Mouse (Mus musculus) hindbrain, embryonic 11.5 days (tissue): ENCODE measurements at regions not wholly inside any gene's neighbourhood (a gene's known extent, or its start where the extent isn't known, plus 50 kb on each side); places are given as distances from the start of the nearest gene placed in this dataset.

ENCODE experiments used
- ATAC-seq: fragments of 200-750 bp; cut with Nextera tagmentation; 2 replicates; pipeline ENCODE4 v1.8.0; 2017; ENCODE audit warnings: mild to moderate bottlenecking, moderate TSS enrichment, moderate library complexity; ENCODE audit not compliant: low FRiP score
- DNase-seq: peaks from one replicate; pipeline ENCODE4 v3.0.0-alpha.2; 2015; ENCODE audit warnings: low spot score
- H3K27ac ChIP-seq: fragments of 300-500 bp; sonication (generic); 2 replicates; pipeline ENCODE4 v1.5.1; 2014; ENCODE audit warnings: mild to moderate bottlenecking, low read depth, low read length
- H3K27me3 ChIP-seq: fragments of 300-500 bp; sonication (generic); 2 replicates; pipeline ENCODE4 v1.6.1; 2014; ENCODE audit warnings: mild to moderate bottlenecking, low read length, moderate library complexity, mixed read lengths; ENCODE audit not compliant: control insufficient read depth, insufficient read depth
- H3K36me3 ChIP-seq: fragments of 300-500 bp; sonication (generic); 2 replicates; pipeline ENCODE4 v1.6.1; 2014; ENCODE audit warnings: mild to moderate bottlenecking, low read length, moderate library complexity, mixed read lengths; ENCODE audit not compliant: control insufficient read depth, insufficient read depth
- H3K4me1 ChIP-seq: fragments of 300-500 bp; sonication (generic); replicated peaks from 2 replicates; pipeline ENCODE4 v1.6.1; 2014; ENCODE audit warnings: low read length, mixed read lengths; ENCODE audit not compliant: control insufficient read depth, insufficient read depth
- H3K4me2 ChIP-seq: fragments of 300-500 bp; sonication (generic); replicated peaks from 2 replicates; pipeline ENCODE4 v1.6.1; 2014; ENCODE audit warnings: mild to moderate bottlenecking, low read depth, low read length
- H3K4me3 ChIP-seq: fragments of 300-500 bp; sonication (generic); 2 replicates; pipeline ENCODE4 v1.5.1; 2014; ENCODE audit warnings: low read depth, low read length
- H3K9ac ChIP-seq: fragments of 300-500 bp; sonication (generic); 2 replicates; pipeline ENCODE4 v1.6.1; 2014; ENCODE audit warnings: low read depth, low read length
- H3K9me3 ChIP-seq: fragments of 300-500 bp; sonication (generic); 2 replicates; pipeline ENCODE4 v1.6.1; 2016; ENCODE audit warnings: low read length; ENCODE audit not compliant: control insufficient read depth
- WGBS: fragments of 180-500 bp; shearing (Covaris S2); extraction: QIAGEN DNeasy Blood & Tissue Kit; methylation state at CpG from one replicate; pipeline ENCODE4 v1.1.7; 2014; 5-methylcytosine and 5-hydroxymethylcytosine counted together

GRCm38 (mm10) chr12:25172450-25172849, 75.5 kb upstream of the Id2 start:
- Histone ChIP-seq H3K9me3 (no peaks in the 10 kb centered on the region), H3K4me2 (no peak overlapping the region), H3K4me1 (no peaks in the 10 kb centered on the region), H3K4me3 (no peak overlapping the region), H3K36me3 (no peaks in the 10 kb centered on the region), H3K27ac (no peak overlapping the region), H3K27me3 (no peaks in the 10 kb centered on the region), H3K9ac (no peak overlapping the region)
- ATAC-seq (no peak), DNase-seq (no peak)
- WGBS: 90% methylated on average over 4 of the region's 4 CpGs

- no peak overlapping the region for H3K9ac ChIP-seq
- ATAC-seq: no peak
Measured at GRCm38 (mm10) chr12:25169611-25170010, 72.7 kb upstream of the Id2 start.

GRCm38 (mm10) chr12:25168213-25168545, 71.2 kb upstream of the Id2 start:
- Histone ChIP-seq H3K4me2 (no peak overlapping the region), H3K4me3 (no peak overlapping the region), H3K9ac (no peak overlapping the region), H3K27me3 (no peaks in the 10 kb centered on the region), H3K36me3 (no peaks in the 10 kb centered on the region), H3K27ac (no peak overlapping the region), H3K4me1 (peaks cover 6% of the 10 kb centered on the region), H3K9me3 (no peaks in the 10 kb centered on the region)
- WGBS: 91% methylated on average over 5 of the region's 5 CpGs
- ATAC-seq: no peak
- no peak for DNase-seq

More at GRCm38 (mm10) chr12:25169611-25170010, 72.7 kb upstream of the Id2 start:
- Histone ChIP-seq H3K4me3 (no peak overlapping the region), H3K4me2 (no peak overlapping the region), H3K36me3 (no peaks in the 10 kb centered on the region), H3K27me3 (no peaks in the 10 kb centered on the region), H3K27ac (no peak overlapping the region), H3K9me3 (no peaks in the 10 kb centered on the region), H3K4me1 (no peaks in the 10 kb centered on the region)
- 91% methylated on average over 3 of the region's 3 CpGs for WGBS
- no peak for DNase-seq

- Histone ChIP-seq H3K27me3 (no peaks in the 10 kb centered on the region), H3K9me3 (no peaks in the 10 kb centered on the region), H3K4me3 (no peak overlapping the region), H3K27ac (no peak overlapping the region), H3K4me2 (no peak overlapping the region), H3K36me3 (no peaks in the 10 kb centered on the region), H3K4me1 (peaks cover 6% of the 10 kb centered on the region), H3K9ac (no peak overlapping the region)
- ATAC-seq: no peak
- WGBS: 62% methylated on average over 12 of the region's 12 CpGs
- no peak for DNase-seq
Measured at GRCm38 (mm10) chr12:25167504-25168212, 70.7 kb upstream of the Id2 start.

- H3K4me3 ChIP-seq: no peak overlapping the region
- H3K9ac ChIP-seq: no peak overlapping the region
- DNase-seq: no peak
- no peak overlapping the region for H3K4me2 ChIP-seq
- H3K4me1 ChIP-seq: peaks cover 6% of the 10 kb centered on the region
- no peak overlapping the region for H3K27ac ChIP-seq
- no peaks in the 10 kb centered on the region; the same call in 1 of the 2 replicates for H3K27me3 ChIP-seq
- WGBS: 74% methylated on average over 2 of the region's 2 CpGs
- no peaks in the 10 kb centered on the region for H3K36me3 ChIP-seq
- ATAC-seq: no peak
- no peaks in the 10 kb centered on the region for H3K9me3 ChIP-seq
Measured at GRCm38 (mm10) chr12:25166525-25166924, 69.6 kb upstream of the Id2 start.

- H3K4me2 ChIP-seq: no peak overlapping the region
- H3K4me1 ChIP-seq: peaks cover 6% of the 10 kb centered on the region
- ATAC-seq (no peak), DNase-seq (no peak)
- no peaks in the 10 kb centered on the region; the same call in 1 of the 2 replicates for H3K27me3 ChIP-seq
- H3K36me3 ChIP-seq: no peaks in the 10 kb centered on the region
- no peak overlapping the region for H3K9ac ChIP-seq
- H3K4me3 ChIP-seq: no peak overlapping the region
- no peak overlapping the region for H3K27ac ChIP-seq
- no peaks in the 10 kb centered on the region for H3K9me3 ChIP-seq
- 95% methylated on average over 3 of the region's 3 CpGs for WGBS
Measured at GRCm38 (mm10) chr12:25165650-25166049, 68.7 kb upstream of the Id2 start.

GRCm38 (mm10) chr12:25164724-25165123, 67.8 kb upstream of the Id2 start:
- WGBS: 61% methylated on average over 1 of the region's 1 CpGs
- no peak overlapping the region for H3K4me2 ChIP-seq
- ATAC-seq: no peak
- peaks cover 6% of the 10 kb centered on the region for H3K4me1 ChIP-seq
- no peak overlapping the region for H3K9ac ChIP-seq
- H3K36me3 ChIP-seq: no peaks in the 10 kb centered on the region
- H3K27ac ChIP-seq: no peak overlapping the region
- H3K9me3 ChIP-seq: no peaks in the 10 kb centered on the region
- H3K27me3 ChIP-seq: no peaks in the 10 kb centered on the region; the same call in 1 of the 2 replicates
- DNase-seq: no peak
- no peak overlapping the region for H3K4me3 ChIP-seq

GRCm38 (mm10) chr12:25163541-25163940, 66.6 kb upstream of the Id2 start:
- peaks cover 6% of the 10 kb centered on the region for H3K4me1 ChIP-seq
- DNase-seq (peak; percentile 30), ATAC-seq (no peak)
- H3K27ac ChIP-seq: no peak overlapping the region
- H3K36me3 ChIP-seq: no peaks in the 10 kb centered on the region
- H3K4me3 ChIP-seq: no peak overlapping the region
- H3K4me2 ChIP-seq: no peak overlapping the region
- WGBS: 17% methylated on average over 6 of the region's 6 CpGs
- no peak overlapping the region for H3K9ac ChIP-seq
- H3K27me3 ChIP-seq: no peaks in the 10 kb centered on the region; the same call in 1 of the 2 replicates
- H3K9me3 ChIP-seq: no peaks in the 10 kb centered on the region

- 60% methylated on average over 6 of the region's 6 CpGs for WGBS
- Histone ChIP-seq H3K27me3 (no peaks in the 10 kb centered on the region; the same call in 1 of the 2 replicates), H3K9ac (no peak overlapping the region), H3K4me2 (no peak overlapping the region), H3K4me3 (no peak overlapping the region), H3K4me1 (peaks cover 6% of the 10 kb centered on the region), H3K27ac (no peak overlapping the region), H3K36me3 (no peaks in the 10 kb centered on the region), H3K9me3 (no peaks in the 10 kb centered on the region)
- ATAC-seq (no peak), DNase-seq (no peak)
Measured at GRCm38 (mm10) chr12:25162843-25163242, 65.9 kb upstream of the Id2 start.
